Mouse (Mus musculus): ENCODE results near the gene Tctn1.

- TF ChIP-seq CTCF (IDR thresholded peaks at IDR 0.05) (no peak), EP300 (IDR thresholded peaks at IDR 0.05; ENCODE audit: insufficient read depth, low read depth, low read length) (no peak)
Measured at GRCm38 (mm10) chr5:122228271-122228765, 35.9 kb downstream of the Tctn1 start.

Measured in heart, adult 2 months (tissue).